Mouse (Mus musculus) bone marrow, adult 2 months (tissue): ENCODE data around the gene Fam178b. TPM values are rescaled to one million over a fixed set of nuclear protein-coding genes. Genes with fewer than 3 reads are reported as not detected.
"Not testable (repeated sequence)": the region's sequence is repeated elsewhere in the genome, so short reads cannot be mapped to it uniquely, and the experiment has no call there.

Source experiments
- H3K27ac ChIP-seq: fragments of 200-500 bp; 2 replicates; pipeline ENCODE4 v1.5.1; 2012; ENCODE audit warnings: low read depth, mild to moderate bottlenecking, control low read depth, inconsistent platforms, low read length; ENCODE audit not compliant: control insufficient read depth, poor library complexity, insufficient read depth
- H3K4me1 ChIP-seq: fragments of 200-500 bp; 2 replicates; pipeline ENCODE4 v1.6.1; 2011; ENCODE audit warnings: low read length; ENCODE audit not compliant: control insufficient read depth, insufficient read depth
- H3K4me3 ChIP-seq: fragments of 200-500 bp; replicated peaks from 2 replicates; pipeline ENCODE3; 2011; ENCODE audit warnings: mild to moderate bottlenecking, low read depth, low read length, control low read depth; ENCODE audit not compliant: control insufficient read depth
- CTCF ChIP-seq: fragments of 200-500 bp; IDR thresholded peaks from 2 replicates; pipeline ENCODE4 v1.5.1; 2011; ENCODE audit warnings: low read length, control low read depth; ENCODE audit not compliant: control insufficient read depth, insufficient read depth
- POLR2A ChIP-seq: fragments of 200-500 bp; IDR thresholded peaks from 2 replicates; pipeline ENCODE4 v1.6.1; 2011; ENCODE audit warnings: low read depth, mild to moderate bottlenecking, control low read depth, low read length, borderline replicate concordance; ENCODE audit not compliant: control insufficient read depth
- WGBS: fragments of 180-500 bp; shearing (Covaris S2); methylation state at CpG from one replicate; pipeline ENCODE4 v1.1.7; 2018; 5-methylcytosine and 5-hydroxymethylcytosine counted together
- polyA plus RNA-seq: library from polyadenylated mRNA; stranded (reverse); fragments of >200 nt; gene quantifications from 2 replicates; pipeline ENCODE4 v1.2.4, GENCODE M21; 2011; ENCODE audit warnings: low replicate concordance; ENCODE audit not compliant: missing spikeins, insufficient read depth, insufficient read length

Gene Fam178b
- polyA plus RNA-seq, 1 experiment = not detected

GRCm38 (mm10) chr1:36539186-36539585 is 143.8 kb downstream of the Fam178b start, which contains the start of gene Gm42417:
Gene Gm42417 (minus strand): TSS chr1:36539429.
- H3K4me1 ChIP-seq = no peaks in the 10 kb centered on the region
- H3K27ac ChIP-seq = no peak within 1 kb of the TSS
- 74% methylated on average over 9 of the region's 9 CpGs for WGBS

DNA sequence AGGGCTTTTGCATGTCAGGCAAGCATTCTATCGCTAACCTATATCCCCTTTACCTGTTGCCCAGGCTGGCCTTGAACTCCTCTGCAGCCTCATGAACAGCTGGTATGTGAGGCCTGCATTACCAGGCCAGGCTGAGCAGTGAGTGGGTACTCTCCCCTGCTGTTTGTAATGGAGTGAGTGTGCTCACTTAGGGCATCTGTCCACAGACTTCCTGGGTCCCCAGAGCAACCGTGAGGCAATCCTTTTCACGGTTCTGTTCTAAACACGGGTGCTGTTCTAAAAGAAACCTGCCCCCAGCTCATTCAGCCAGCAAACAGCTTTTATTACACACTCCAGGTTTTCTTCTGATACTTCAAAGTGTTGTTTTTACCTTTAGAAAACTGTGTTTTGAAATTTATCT is 144.3 kb downstream of the Fam178b start:
- TF ChIP-seq CTCF = no peak
- TF ChIP-seq POLR2A = no peak
- Histone ChIP-seq H3K27ac (no peak overlapping the region), H3K4me3 (no peak overlapping the region), H3K4me1 (no peaks in the 10 kb centered on the region)
- 56% methylated on average over 4 of the region's 4 CpGs for WGBS

More at GRCm38 (mm10) chr1:36539186-36539585, 143.8 kb downstream of the Fam178b start, which contains the start of gene Gm42417:
- TF ChIP-seq CTCF (no peak), POLR2A (no peak)
- H3K4me3 ChIP-seq = no peak within 1 kb of the TSS

GRCm38 (mm10) chr1:36536783-36537182 is 146.2 kb downstream of the Fam178b start, which contains the start of gene Ankrd23:
Gene Ankrd23 (minus strand): TSS chr1:36536883.
- H3K4me1 ChIP-seq, H3K4me3 ChIP-seq, H3K27ac ChIP-seq: not testable (repeated sequence)
- 92% methylated on average over 9 of the region's 9 CpGs for WGBS

GRCm38 (mm10) chr1:36536397-36536728 is 146.6 kb downstream of the Fam178b start:
- no peak overlapping the region for H3K4me3 ChIP-seq
- no peak for TF ChIP-seq POLR2A
- TF ChIP-seq CTCF = no peak
- no peak overlapping the region for H3K27ac ChIP-seq
- no peaks in the 10 kb centered on the region for H3K4me1 ChIP-seq
- 85% methylated on average over 8 of the region's 8 CpGs for WGBS

GRCm38 (mm10) chr1:36535477-36536396 is 147.2 kb downstream of the Fam178b start:
- WGBS = 84% methylated on average over 11 of the region's 11 CpGs
- Histone ChIP-seq H3K27ac (no peak overlapping the region), H3K4me1 (no peaks in the 10 kb centered on the region), H3K4me3 (no peak overlapping the region)
- TF ChIP-seq CTCF (no peak), POLR2A (no peak)

DNA sequence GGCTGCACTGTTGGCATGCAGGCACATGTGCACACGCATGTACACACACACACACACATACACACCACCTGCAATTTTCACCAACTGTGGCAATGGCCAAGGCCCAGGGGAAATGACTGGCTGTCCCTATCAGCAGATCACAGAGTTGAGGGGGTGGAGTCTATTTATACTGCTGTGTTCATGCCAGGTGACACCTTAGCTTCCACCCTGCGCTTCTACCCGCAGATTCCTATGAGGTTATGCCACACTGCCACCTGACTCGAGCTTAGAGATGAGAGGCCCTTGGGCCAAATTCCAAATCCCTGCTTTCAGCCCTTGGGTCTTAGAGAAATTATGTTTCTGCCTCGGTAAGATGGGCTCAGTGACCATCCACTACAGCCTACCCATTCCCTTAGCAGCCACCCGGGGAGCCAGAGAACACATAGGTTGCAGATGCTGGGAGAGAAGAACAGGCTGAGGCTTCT is 148.4 kb downstream of the Fam178b start:
- Histone ChIP-seq H3K4me3 (no peak overlapping the region), H3K27ac (no peak overlapping the region), H3K4me1 (no peaks in the 10 kb centered on the region)
- no peak for TF ChIP-seq CTCF
- 12% methylated on average over 6 of the region's 6 CpGs for WGBS

- H3K4me1 ChIP-seq = no peaks in the 10 kb centered on the region
- WGBS = 85% methylated on average over 6 of the region's 6 CpGs
- H3K4me3 ChIP-seq = no peak overlapping the region
- TF ChIP-seq CTCF = no peak
- no peak for TF ChIP-seq POLR2A
- no peak overlapping the region for H3K27ac ChIP-seq
Observed at GRCm38 (mm10) chr1:36533546-36533945, 149.4 kb downstream of the Fam178b start.

GRCm38 (mm10) chr1:36531461-36531860 is 151.5 kb downstream of the Fam178b start:
- no peak overlapping the region for H3K4me3 ChIP-seq
- no peak for TF ChIP-seq POLR2A
- TF ChIP-seq CTCF = no peak
- H3K4me1 ChIP-seq = no peaks in the 10 kb centered on the region
- H3K27ac ChIP-seq = no peak overlapping the region
- WGBS = 87% methylated on average over 12 of the region's 12 CpGs
